Mouse (Mus musculus) erythroid progenitor cell, adult 5-6 weeks (primary cell): Measurements from ENCODE around the gene Ip6k3. TPM values are rescaled to one million over a fixed set of nuclear protein-coding genes. Genes with fewer than 3 reads are reported as not detected.

ENCODE experiments used
- ATAC-seq: replicated peaks from 2 replicates; pipeline ENCODE4 v1.8.0; 2016; ENCODE audit warnings: moderate number of reproducible peaks, mild to moderate bottlenecking, moderate TSS enrichment, inconsistent platforms; ENCODE audit not compliant: poor library complexity, low FRiP score, severe bottlenecking
- total RNA-seq, 2 experiments: library from RNA; stranded (forward) in 1 of 2; stranded (reverse) in 1 of 2; fragments of 150-400 nt in 1 of 2; fragments of 186-747, 209-891 nt in 1 of 2; gene quantifications; 2 replicates each; pipeline versions ENCODE4 v1.2.3 to v1.2.4; 2015 to 2017; ENCODE audit warnings: low replicate concordance in 2 of 2

The Ip6k3 gene
- total RNA-seq, 2 experiments from 2014 or later, result not detected

- no peak for ATAC-seq
Observed at GRCm38 (mm10) chr17:27186068-27186467, 18.5 kb upstream of the Ip6k3 start.

DNA sequence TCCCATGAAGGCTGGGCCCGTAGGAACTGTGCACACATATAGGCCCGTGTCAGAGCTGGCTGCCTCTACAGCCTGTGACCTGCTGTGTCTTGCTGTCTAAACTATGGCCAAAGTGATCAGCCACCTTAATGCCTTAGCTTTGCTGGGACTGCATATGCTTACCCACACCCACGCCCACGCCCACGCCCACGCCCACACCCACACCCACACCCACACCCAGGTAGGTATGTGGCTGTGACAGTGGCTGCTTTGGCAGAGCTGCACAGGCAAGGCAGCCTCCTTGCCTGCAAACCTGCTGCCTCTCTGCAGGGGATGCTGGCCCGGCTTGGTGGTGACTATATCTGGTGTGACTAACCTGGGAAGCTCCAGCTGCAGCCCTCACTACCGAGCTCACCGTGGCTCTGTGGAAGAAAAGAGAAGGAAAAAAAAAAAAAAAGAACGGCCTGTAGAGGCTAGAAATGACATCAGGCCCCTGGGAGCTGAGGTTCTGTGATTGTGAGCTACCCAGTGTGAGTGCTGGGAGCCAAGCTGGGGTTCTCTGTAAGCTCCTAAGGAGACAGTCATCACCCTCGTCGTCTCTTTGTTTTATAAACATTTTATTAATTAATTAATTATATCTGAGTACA, 16.2 kb upstream of the Ip6k3 start:
- ATAC-seq, result peak; percentile 87

- ATAC-seq, result no peak
Observed at GRCm38 (mm10) chr17:27182401-27182800, 14.8 kb upstream of the Ip6k3 start.

DNA sequence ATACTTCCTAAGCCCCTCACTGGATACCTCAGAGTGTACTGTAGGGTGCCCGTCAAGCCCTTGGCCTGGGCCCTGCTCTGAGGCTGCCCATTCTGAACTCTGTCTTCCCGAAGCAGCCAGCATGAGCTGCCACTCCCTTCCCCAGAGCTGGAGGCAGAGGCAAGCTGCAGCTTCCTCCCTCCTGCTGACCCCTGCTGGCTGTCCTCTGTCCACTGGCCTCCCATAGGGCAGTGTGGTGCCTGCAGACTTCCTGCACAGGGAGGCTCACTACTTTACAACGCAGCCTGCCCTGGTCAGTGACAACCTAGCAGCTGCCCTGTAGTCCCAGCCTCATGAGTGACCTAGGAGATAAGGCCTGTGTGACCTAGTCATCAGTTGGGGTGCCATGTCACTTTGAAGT, 14.1 kb upstream of the Ip6k3 start:
- ATAC-seq, result no peak

DNA sequence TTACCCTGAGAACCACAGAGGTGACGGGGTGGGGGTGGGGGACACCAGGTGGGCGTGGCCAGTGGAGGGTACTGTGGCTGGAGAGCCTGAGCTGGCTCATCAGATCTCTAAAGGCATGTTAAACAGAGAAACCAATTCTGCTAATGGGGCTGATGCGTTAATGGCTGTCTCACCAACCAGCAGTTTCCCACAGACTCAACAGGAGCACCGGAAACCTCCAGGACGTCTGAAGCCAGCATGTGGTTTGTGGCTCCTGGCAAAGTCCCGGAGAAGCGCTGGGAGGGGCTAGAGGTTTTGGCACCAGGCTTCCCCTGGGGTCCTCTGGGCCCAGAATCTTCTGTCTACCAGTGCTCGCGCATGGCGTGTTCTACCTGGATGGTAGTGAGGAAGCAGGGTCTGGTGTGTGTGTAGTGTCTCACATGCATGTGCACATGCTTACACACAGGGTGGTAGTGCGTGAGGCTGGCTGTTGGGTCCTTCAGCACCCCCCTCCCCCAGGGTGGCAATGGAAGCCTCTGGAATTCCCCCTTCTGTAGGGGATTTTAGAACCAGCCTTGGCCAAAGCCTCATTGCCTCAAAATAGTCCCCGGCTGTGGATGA, 12.2 kb upstream of the Ip6k3 start:
- ATAC-seq, result no peak

DNA sequence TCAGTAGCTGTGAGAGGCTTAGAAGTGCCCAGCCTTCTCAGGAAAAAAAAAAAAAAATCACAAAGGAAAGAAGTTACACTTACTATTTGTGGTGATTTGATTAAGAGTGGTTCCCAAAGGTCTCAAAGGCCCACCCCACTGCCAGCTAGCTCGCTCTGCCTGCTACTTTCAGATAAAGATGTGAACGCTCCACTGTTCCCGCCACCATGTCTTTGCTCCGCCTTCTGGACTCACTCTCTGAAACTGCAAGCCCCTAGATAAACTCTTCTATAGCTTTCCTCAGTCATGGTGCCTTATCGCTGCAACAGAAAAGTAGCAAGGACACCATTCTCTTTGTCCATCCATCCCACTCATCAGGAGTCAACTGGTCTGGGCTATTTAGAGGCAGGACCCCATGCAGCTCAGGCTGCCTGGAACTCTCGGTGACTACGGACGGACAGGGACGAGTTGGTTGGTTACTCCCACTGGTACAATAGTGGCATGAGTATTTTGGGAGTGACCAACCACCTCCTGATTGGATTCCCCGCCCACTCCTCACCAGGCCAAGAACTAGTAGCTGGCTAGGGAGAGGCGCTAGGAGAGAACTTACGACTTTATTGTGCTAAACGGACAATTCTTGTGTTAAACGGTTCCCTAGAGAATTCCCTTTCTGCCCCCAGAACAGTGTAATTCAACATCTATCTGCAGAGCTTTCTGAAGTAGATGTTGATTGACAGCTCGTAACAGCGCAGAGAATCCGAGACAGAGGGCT, 11.0 kb upstream of the Ip6k3 start:
- ATAC-seq, result 0 out of 2 replicates have a peak, but pooled peaks have one; percentile 21

DNA sequence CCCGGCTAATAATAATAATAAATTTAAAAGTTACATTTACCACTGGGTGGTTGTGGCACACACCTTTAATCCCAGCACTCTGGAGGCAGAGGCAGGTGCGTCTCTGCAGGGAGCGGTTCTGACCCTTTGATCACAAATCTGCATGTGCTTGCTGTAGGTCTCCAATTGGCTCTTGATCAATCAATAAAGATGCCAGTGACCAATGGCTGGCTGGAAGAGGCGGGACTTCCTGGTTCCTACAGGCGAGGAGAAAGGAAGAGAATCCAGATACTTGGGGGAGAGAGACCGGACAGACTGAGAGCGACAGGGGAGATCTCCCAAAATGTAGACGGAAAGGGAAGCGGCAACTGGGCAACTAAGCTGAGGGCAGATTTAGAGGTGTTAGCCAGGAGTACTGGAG, 10.4 kb upstream of the Ip6k3 start:
- no peak for ATAC-seq

DNA sequence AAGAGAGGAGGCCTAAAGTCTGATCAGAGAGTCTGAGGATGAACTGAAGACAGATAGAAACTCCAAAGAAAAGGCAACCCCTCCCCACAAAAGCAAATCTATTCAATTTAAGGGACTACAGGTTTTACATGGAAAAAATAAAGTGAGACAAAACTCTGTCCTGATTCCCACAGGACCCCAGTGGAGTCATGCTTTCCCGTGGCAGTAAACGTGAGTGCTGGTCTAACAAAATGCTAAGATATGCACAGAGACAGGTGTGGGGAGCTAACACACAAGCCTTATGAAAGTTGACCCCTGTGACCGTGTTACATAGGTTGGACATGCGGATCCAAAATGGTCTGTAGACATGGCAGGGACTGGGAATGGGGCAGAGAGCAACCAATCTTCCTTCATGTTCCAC, 9.2 kb upstream of the Ip6k3 start:
- ATAC-seq, result no peak

- no peak for ATAC-seq
Observed at GRCm38 (mm10) chr17:27176287-27176686, 8.7 kb upstream of the Ip6k3 start.

- no peak for ATAC-seq
Observed at GRCm38 (mm10) chr17:27175196-27175874, 7.7 kb upstream of the Ip6k3 start.

- ATAC-seq, result no peak
Observed at GRCm38 (mm10) chr17:27173715-27174114, 6.1 kb upstream of the Ip6k3 start.

DNA sequence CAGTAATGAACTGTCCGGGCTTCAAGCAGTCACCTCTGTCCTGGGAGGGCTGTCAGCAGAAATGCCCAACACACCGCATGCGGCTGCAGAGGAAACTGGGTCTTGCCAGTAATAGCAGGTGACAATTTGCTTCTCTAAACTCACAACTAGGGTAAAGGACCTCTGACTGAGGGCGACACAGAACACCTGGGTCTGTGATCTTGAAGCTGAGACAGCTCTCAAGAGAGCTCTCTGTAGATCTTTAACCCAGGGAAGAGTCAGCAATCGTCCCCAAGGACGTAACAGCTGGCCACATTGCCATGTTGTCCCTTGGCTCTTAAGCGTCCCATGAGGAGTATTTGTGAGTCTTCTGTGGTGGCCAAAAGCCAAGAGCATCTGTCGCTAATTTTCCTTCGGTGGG, 4.9 kb upstream of the Ip6k3 start:
- ATAC-seq, result no peak

- no peak for ATAC-seq
Observed at GRCm38 (mm10) chr17:27171121-27171520, 3.5 kb upstream of the Ip6k3 start.

DNA sequence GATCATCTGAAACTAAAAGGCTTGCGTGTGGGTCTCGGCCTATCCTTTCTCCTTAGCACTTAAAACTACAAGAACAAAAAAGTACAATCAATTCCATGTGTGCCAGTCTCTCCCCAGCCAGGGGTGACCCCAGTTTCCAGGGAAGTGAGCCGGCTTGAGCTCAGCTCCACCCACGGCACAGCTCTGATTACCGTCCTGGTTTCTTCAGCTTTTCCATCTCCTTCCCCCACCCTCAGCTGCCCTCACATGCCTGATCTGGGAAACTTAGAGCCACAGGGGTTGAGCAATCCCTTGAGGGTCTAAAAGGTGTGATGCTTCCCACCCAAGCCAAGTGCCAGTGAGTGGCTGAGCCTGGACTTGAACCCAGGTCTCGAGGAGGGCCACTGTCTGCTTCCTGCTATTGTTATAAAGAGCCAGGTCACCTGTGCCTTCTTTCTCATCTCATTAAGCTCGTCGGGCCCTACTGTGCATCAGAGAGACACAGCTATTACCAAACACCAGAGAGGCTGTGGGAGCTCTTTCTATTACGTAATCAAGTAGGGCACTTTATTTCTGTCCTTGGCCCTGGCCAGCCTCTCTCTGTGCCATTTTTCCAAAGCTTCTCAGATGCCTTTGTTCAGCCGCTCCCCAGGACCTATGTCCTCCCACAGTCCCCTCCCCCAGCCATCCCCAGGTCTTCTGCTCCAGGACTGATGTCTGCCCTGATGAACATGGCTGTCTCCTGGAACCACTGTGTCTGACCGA, 2.5 kb upstream of the Ip6k3 start:
- no peak for ATAC-seq

DNA sequence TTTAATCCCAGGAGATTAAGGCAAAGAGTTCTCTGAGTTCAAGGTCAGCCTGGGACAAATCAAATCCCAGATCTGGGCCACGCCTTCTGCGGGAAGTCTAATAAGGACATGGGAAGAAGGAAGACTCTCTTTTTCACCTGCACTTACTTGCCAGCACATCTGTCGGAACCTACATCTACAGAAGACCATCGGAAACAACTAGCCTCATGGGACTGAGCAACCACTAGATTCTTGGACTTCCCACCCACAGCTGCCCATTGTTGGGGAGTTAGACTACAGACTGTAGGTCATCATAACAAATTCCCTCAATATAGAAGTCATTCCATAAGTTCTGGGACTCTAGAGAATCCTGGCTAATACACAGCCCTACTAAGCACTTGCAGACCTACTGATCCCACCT, 974 bp upstream of the Ip6k3 start:
- ATAC-seq, result no peak

DNA sequence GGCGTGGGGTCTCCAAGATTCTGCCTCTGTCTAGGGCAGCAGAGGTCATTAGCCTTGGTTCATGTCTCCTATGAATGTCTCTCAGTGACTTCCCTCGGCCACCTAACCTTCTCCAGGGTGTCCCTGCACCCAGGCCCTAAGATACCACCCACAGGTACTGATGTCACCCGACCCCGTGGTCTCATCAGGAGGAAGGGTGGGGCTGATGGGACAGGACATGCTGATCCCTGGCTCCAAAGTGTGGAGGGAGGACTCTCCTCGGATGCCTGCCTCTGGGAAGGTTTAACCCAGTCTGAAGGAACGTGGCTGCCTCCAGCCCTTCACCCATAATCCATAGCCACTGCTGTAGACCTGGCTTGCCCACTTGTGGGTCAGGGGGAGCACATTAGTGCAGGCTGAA, 694 bp downstream of the Ip6k3 start:
- ATAC-seq, result no peak

- no peak for ATAC-seq
Observed at GRCm38 (mm10) chr17:27165054-27165773, 2.4 kb downstream of the Ip6k3 start.

DNA sequence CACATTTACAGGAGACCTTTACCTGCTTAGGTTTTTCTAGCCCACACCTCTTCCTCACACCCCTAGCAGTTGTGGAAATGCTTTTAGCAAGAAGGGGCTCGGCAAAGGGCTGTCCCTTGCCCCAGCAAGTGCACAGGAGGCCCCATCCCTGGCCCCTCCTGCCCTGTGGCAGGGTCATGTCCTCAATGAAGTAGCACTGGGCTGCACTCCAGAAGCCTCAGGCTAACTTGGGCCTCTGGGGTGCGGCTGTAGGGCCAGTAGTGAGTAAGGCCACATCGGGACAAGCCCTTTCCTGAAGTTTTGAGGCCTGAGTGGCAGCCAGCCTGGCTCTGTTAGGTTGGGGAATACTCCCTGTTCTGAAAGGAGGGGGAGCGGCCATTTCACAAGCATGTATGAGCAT, 6.7 kb downstream of the Ip6k3 start:
- ATAC-seq, result no peak

DNA sequence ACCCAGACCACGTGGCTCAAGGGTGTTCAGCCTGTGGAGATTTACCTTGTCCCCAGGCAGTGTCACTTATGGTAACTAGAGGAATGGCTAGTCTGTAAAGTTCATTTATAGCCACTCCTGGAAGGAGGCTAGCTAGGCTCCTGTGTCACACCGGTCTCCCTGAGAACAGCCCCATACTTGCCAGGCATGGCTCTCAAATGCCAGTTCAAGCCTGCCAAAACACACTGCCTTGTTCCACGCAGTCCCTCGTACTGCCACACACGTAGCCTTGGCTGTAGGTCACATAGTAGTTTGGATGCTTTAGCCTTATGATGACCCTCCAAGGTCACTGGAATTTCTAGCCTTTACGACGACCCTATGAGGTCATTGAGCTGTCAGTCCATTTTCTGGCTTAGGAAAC, 8.4 kb downstream of the Ip6k3 start:
- ATAC-seq, result no peak
